Mouse (Mus musculus) frontal cortex, postnatal 25 days (tissue): Measurements from ENCODE around the gene Pgpep1l.
A peak's percentile ranks its signal among the peaks of the same experiment; 100 is the strongest.
"Not testable (repeated sequence)": the region's sequence is repeated elsewhere in the genome, so short reads cannot be mapped to it uniquely, and the experiment has no call there.

Experiments used
- DNase-seq, 2 experiments: peaks; one replicate each; pipeline ENCODE4 v3.0.0; 2022; ENCODE audit warnings: low spot score in 2 of 2

The Pgpep1l gene

GRCm38 (mm10) chr7:68283133-68283520, 19.1 kb upstream of the Pgpep1l start:
- DNase-seq, result not testable (repeated sequence)

- DNase-seq, result no peak
These were observed 18.5 kb upstream of the Pgpep1l start for GRCm38 (mm10) chr7:68282304-68283132.

- no peak for DNase-seq
These were observed 17.3 kb upstream of the Pgpep1l start for GRCm38 (mm10) chr7:68281341-68281740.

DNA sequence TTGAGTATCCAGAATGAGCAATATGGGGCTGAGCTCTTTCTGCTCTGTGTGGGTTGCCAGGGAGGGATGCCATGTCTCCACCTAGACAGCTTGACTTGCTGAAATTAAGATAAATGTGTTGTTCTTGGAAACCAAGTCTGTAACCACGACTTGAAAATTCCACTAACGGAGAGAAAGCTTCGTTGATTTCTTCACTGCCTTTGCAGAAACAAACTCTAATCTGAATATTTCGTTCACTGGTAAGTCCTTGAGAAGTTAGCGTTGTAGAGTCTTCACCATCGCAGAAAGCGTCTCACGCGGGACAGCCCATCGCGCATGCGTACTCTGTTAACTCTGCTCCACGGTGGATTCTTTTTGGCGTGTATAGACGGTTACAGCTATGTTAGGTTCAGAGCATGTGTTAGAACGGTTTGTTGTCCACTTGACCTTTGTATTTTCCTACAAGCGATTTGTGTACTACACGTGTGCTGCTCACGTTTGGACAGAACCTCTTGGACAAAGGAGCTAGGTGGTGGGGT, 16.4 kb upstream of the Pgpep1l start:
- no peak for DNase-seq

DNA sequence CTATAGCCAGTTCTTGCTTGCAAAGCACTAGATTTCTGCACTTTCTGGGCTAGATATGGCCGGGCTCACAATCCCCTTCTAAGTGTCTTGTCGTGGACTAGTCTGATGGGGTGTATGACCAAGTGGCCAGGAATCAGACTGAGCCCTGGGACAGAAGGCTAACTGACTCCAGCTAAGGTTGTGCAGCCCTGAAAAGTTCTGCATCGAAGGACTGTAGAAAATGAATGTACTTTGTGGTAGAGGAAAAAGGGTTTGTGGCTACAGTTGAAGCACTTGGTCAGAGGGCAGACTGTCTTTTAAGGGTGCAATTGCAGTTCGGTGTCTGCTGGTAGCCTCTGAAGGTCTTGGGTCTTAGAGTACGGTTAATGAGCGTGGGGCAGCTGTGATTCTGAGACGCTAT, 15.4 kb upstream of the Pgpep1l start:
- no peak for DNase-seq

- DNase-seq, result no peak
These were observed 14.9 kb upstream of the Pgpep1l start for GRCm38 (mm10) chr7:68278908-68279307.

GRCm38 (mm10) chr7:68278385-68278784, 14.4 kb upstream of the Pgpep1l start:
- no peak for DNase-seq

- no peak for DNase-seq
These were observed 13.9 kb upstream of the Pgpep1l start for GRCm38 (mm10) chr7:68277897-68278270.

DNA sequence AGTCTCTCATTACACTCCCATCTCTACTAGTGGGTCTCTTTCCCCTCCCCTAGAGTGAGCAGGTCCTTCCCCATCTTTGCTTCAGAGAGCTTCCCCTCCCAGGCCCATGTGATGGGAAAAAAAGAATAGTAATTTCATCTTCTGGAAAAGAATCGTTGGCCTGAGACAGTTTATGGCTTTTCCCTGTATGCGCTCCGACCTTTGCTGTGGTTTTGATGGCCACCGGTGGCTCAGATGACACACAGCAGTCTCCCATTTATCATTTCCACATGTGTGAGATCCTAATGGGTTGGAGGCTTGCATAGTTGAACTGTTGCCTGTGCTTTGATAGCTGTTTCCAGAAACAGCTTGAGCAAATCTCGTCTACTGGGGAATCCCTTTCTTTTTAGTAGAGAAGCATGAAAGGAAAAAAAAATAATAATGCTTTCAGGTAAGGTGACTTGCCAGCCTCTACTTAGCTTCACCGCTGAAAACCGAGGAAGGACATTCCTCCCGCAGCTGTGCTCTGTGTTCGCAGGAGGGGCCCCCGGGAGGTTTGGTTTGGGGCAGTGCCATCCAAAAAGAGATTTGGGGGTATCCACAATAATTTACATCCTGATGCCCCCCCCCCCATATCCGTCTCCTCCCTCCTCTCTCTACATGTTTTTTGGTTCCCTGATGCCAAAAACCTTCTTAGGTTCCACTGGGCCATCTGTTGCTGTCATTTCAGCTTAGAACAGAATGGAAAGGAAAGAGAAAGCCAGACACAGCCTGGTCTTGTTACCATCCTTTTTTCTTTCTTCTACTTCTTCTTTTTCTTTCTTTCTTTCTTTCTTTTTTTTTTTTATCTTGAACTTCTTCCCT, 13.2 kb upstream of the Pgpep1l start:
- no peak for DNase-seq

- DNase-seq, result no peak
These were observed 12.1 kb upstream of the Pgpep1l start for GRCm38 (mm10) chr7:68275838-68276731.

DNA sequence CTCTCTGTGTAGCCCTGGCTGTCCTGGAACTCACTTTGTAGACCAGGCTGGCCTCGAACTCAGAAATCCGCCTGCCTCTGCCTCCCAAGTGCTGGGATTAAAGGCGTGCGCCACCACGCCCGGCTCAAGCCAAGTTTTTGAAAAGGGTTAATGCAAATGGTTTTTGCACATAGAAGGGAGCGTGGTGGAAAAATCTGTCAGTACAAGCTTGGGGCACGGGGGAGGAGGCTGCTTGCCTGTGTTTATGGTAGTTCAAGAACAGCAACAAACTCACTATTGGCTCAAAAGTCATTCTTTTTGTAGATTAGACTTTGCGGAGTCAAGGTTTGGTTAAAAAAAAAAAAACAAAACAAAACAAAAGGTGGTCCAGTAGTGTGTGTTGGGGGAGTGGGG, 11.4 kb upstream of the Pgpep1l start:
- DNase-seq, result not testable (repeated sequence)

DNA sequence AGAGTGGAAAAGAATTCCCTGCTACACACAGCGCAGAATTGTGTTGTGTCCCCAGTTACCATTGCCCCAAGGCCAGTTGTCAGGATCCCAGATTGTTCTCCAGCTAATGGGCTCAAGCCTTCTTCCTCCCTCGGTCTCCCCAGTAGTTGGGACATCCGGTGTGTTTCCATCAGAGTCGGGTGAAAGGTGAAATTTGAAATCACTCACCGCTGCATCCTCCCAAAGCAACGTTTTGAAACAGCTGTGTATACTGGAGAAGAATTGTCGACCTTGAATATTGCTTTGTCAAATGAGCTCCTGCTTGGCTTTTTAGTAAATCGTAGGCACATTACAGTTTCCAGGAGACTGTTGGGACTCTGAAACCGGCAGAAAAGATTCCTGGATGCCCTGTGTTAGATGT, 10.9 kb upstream of the Pgpep1l start:
- no peak for DNase-seq

DNA sequence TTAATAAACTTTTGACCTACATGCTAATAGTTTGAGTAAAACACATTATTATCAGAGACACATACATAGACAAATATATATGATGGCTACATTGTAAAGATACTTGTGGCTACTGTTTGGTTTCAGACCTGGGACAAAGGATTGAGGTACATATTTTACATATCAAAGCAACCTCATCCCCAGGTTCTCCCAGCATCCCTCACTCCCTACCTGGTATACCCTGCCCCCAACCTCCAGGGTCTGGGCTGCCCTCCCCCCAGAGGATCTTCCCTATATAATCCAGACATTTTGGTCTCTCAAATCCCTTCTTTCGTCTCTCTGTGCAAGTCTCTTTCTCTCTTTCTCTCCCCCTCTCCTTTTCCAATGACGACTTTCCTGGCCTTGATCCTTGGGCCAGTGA, 10.2 kb upstream of the Pgpep1l start:
- no peak for DNase-seq

GRCm38 (mm10) chr7:68273515-68273914, 9.5 kb upstream of the Pgpep1l start, which contains the start of gene Fam169b:
TSS of gene Fam169b (plus strand) at chr7:68273839.
- no peak for DNase-seq

GRCm38 (mm10) chr7:68272607-68273006, 8.6 kb upstream of the Pgpep1l start:
- no peak for DNase-seq

GRCm38 (mm10) chr7:68271816-68272215, 7.8 kb upstream of the Pgpep1l start:
- DNase-seq, result no peak

DNA sequence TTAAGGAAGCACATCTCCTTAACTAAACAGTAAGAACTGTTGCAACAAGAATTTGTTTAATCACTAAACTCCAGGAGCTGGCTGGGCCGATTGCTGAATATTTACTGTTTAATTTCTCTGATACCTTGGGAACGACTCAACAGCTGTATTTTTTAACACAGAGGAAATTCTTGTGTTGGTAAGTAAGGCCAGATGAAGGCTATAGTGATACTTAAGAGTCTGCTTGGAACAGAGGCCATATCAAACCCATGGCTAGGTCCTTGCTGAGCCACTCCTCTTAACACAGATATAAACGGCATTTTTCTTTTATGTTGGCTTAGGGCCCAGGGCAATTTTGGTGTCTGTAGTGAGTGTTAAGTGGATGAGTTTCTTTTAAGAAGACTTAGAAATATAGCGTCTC, 6.5 kb upstream of the Pgpep1l start:
- no peak for DNase-seq

DNA sequence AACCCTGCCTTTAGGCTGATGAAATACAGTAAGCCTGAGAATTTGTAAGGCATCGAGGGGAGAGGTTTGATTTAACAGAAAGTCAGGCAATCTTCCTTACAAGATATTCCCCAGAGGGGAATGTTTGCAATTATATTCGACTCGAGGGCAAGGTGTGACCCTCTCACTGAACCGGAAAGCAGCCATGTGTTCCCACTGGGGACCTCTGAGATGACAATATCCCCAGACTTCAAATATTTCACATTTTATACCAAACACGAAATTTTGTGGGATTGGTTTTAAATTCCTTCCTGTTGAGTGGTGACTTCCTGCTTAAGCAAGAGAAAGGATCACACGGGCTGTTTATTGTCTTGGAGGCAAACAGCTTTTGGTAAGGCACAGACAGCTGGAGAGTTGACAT, 2.7 kb upstream of the Pgpep1l start:
- no peak for DNase-seq

GRCm38 (mm10) chr7:68265391-68265790, 1.4 kb upstream of the Pgpep1l start:
- no peak for DNase-seq

GRCm38 (mm10) chr7:68264531-68264930, 498 bp upstream of the Pgpep1l start:
- DNase-seq, result peak; percentile 44 to 53

DNA sequence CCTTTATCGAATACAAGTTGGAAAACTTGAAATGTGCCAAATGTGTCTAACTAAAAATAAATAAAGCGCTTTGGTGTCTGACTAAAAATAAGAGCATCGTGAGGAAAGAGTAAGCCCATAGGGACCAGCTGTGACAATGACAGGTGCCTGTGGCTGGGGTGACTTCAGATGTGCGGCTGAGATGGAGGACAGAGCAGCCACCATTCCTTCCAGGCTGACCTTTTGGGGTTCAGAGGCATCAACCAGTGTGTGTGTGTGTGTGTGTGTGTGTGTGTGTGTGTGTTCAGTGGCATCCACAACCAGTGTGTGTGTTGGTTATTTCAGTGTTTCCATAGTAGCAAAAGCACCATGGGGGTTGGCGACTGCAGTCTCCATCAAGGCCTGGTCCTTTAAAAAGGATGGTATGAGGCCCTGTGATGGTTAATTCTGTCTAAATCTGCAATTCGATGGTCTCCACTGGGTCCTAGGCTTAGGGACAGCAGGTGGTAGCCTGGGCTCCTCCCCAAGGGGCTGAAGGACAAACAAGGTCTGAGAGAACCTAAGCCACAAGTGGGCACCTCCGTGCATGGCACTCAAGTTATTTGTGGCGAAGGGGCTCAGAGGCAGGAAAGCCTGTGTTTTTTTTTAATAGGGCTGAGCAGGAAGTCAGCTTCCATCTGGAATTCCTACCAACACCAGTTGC, 546 bp downstream of the Pgpep1l start:
- no peak for DNase-seq
